Mouse (Mus musculus): Measurements from ENCODE around the gene Fam229a. TPM values are rescaled to one million over a fixed set of nuclear protein-coding genes. Genes with fewer than 3 reads are reported as not detected.
"Not testable (repeated sequence)": the region's sequence is repeated elsewhere in the genome, so short reads cannot be mapped to it uniquely, and the experiment has no call there.

Fam229a gene
- polyA plus RNA-seq (2012; rRNA removed): 4.8 and 7.1 TPM in 2 replicates

GRCm38 (mm10) chr4:129490972-129491880 is at the start of gene Fam229a, which contains the start of gene Tssk3:
TSS of gene Fam229a (plus strand) at chr4:129491190.
TSS of gene Tssk3 (minus strand) at chr4:129491022.
- DNase-seq (ENCODE audit: low read depth): no peak

GRCm38 (mm10) chr4:129447360-129447759 is 43.6 kb upstream of the Fam229a start:
- no peak for DNase-seq (ENCODE audit: low read depth)

GRCm38 (mm10) chr4:129447778-129448563 is 43.0 kb upstream of the Fam229a start:
- no peak for DNase-seq (ENCODE audit: low read depth)

DNA sequence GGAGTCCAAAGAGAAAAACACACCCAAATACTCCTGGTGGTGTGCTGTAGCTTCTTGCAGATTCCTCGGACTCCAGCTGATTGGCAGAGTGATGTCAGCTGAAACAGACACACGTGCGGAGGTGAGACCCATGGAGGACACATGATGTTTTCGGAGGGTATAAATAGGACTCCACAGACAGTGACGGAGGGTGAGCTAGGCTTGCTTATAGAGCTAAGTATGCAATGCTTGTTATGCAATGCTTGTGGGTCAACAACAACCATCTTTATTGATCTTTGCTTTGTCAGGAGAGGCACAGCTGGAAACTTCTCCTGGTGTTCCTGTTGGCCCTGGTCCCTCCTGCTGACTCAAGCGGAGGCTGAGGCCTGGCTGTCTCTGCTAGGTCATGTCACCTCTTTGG is 42.3 kb upstream of the Fam229a start:
- DNase-seq (ENCODE audit: low read depth): no peak

- DNase-seq (ENCODE audit: low read depth): no peak
Measured at GRCm38 (mm10) chr4:129450851-129451250, 40.1 kb upstream of the Fam229a start.

- no peak for DNase-seq (ENCODE audit: low read depth)
Measured at GRCm38 (mm10) chr4:129451471-129452169, 39.4 kb upstream of the Fam229a start.

DNA sequence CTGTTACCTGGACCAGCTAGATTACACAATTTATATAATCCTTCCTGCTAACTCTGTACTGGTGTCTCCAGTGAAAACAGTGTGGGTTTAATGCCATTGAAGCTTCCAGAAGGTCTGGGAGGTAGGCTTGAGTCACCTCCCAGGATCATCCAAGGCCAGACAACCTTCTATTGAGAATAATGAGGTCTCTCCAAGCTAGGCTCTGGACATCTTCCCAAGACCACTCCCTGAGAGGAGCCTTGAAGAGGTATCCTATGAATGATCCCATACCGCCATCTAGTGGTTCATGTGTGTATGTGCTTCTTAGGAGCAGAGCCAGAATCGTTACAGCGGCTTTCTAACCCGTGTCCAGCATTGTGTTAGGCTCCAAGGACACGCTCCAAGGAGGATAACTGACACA is 35.7 kb upstream of the Fam229a start:
- no peak for DNase-seq (ENCODE audit: low read depth)

DNA sequence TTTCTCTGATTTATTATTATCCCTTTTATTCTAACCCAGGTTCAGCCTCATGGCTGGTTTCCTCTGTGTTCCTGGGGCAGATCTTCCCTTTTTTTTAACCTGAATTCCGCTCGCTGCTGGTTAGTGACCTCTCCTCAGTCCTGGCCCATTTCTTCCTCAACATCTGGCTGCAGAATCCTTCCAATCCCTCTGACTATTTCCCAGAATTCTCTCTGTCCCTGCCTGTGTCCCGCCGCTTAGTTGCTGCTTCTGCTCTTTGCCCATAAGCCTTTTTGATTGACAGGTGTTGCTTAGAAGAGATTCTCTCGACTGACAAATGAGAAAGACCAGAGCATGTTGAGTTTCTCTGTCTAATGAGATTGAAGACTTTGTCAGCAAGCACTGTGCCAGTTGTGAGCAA is 34.9 kb upstream of the Fam229a start:
- no peak for DNase-seq (ENCODE audit: low read depth)

- not testable (repeated sequence) for DNase-seq (ENCODE audit: low read depth)
Measured at GRCm38 (mm10) chr4:129457311-129457710, 33.7 kb upstream of the Fam229a start.

DNA sequence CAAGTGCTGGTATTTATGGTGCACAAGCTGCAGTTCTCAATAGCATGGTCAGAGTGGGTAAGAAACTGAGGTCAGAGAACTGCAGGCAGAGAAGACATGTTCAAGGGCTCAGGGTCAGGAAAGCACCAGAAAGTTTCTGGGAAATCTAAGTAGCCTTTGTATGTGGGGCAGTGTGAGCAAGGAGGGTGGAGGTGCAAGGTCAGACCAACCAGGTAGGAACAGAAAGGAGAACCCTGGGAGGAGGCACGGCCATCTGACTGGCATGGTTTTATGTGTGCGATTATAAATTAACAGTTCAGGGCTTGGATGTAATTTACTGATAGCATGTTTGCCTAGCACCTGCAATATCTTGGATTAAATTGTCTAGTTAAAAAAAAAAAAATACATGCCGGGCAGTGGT is 31.3 kb upstream of the Fam229a start:
- DNase-seq (ENCODE audit: low read depth): no peak

DNA sequence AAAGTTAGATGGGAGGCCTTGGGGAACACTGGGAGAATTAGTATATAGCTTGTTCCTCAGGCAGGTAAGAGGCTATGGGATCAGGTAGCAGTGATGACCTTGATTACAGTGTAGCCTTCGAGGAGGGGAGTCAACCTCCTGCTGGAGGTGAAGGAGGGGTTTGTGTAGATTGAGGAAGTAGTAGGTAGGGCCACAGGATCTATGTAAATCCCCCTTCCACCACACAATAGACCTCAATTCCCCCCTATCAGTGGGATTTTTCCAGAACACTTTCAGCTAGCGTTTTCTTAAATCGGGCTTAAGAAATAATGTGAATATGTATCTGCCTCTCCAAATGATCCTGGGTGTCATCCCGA is 30.2 kb upstream of the Fam229a start:
- no peak for DNase-seq (ENCODE audit: low read depth)

GRCm38 (mm10) chr4:129461183-129461960 is 29.6 kb upstream of the Fam229a start, which contains the start of gene Bsdc1:
TSS of gene Bsdc1 (plus strand) at chr4:129461581.
- peak; percentile 98 for DNase-seq (ENCODE audit: low read depth)

DNA sequence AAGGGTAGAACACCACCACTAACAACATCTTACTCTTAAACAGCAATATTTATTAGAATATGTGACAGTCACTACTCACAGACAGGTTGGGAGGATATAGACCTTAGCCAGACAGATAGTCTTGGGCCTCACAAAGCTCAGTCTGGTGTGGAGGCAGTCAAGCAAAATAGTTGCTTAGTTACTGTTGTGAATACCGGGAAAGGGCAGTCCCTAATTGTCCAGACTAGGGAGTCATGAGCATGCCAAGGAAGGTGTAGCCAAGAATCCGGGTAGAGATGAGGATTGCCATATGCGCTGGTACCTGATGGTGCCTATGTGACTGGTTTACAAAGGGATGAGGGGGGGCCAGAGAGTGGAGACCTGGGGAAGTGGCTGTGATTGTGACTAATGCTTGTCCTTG is 28.9 kb upstream of the Fam229a start:
- no peak for DNase-seq (ENCODE audit: low read depth)

GRCm38 (mm10) chr4:129463097-129464059 is 27.6 kb upstream of the Fam229a start:
- DNase-seq (ENCODE audit: low read depth): no peak

DNA sequence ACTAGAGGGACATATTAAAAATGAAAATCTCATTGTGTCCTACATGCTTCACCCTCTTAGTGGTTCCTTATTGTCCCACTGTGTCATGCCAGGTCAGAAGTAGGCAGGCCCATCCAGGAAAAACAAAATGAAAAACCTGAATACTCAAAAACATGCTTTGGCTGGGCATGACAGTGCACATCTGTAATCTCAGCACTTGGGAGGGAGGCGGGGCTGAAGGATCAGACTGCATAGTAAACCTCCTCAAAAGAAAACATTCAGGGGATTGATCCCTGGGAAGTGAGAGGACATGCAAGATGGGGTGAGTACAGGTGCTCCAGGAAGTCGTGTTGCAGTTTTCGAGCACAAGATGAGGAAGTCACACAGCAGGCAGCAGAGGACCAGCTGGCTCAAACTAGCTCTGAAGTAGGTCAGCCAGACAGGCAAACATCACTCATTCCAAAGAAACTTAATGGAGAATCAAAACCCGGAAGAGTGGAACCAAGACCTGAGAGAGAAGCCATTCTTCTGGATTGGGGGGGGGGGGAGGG is 26.6 kb upstream of the Fam229a start:
- DNase-seq (ENCODE audit: low read depth): no peak

- no peak for DNase-seq (ENCODE audit: low read depth)
Measured at GRCm38 (mm10) chr4:129476047-129476446, 14.9 kb upstream of the Fam229a start.

DNA sequence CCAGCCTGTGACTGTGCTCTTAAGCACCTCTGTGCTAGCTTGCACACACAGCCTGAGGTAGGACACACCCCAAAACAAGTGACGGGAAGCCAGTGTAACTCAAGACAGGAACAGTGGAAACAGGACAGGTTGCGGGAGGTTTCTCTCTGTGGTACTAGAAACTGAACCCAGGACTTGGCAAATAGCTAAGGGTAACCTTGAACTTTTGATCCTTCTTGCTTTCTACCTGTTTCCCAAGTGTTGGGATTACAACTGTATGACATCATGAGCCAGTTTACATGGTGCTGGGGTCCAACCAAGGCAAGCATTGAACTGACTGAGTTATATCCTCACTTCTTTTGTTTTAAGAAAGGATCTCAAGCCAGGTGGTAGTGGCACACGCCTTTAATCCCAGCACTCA is 11.1 kb upstream of the Fam229a start:
- no peak for DNase-seq (ENCODE audit: low read depth)

GRCm38 (mm10) chr4:129481090-129481489 is 9.9 kb upstream of the Fam229a start:
- DNase-seq (ENCODE audit: low read depth): peak; percentile 88

- no peak for DNase-seq (ENCODE audit: low read depth)
Measured at GRCm38 (mm10) chr4:129494681-129495080, 3.7 kb downstream of the Fam229a start.

Measured in gonadal fat pad, adult 2 months (tissue).